Mouse (Mus musculus) urinary bladder, adult 18-20 months (tissue): ENCODE data around the gene Gm21985.

Experiments used
- DNase-seq, 2 experiments: peaks; one replicate each; pipeline ENCODE4 v3.0.0; 2022; ENCODE audit warnings: low spot score in 2 of 2, mixed read lengths in 2 of 2

The Gm21985 gene

DNA sequence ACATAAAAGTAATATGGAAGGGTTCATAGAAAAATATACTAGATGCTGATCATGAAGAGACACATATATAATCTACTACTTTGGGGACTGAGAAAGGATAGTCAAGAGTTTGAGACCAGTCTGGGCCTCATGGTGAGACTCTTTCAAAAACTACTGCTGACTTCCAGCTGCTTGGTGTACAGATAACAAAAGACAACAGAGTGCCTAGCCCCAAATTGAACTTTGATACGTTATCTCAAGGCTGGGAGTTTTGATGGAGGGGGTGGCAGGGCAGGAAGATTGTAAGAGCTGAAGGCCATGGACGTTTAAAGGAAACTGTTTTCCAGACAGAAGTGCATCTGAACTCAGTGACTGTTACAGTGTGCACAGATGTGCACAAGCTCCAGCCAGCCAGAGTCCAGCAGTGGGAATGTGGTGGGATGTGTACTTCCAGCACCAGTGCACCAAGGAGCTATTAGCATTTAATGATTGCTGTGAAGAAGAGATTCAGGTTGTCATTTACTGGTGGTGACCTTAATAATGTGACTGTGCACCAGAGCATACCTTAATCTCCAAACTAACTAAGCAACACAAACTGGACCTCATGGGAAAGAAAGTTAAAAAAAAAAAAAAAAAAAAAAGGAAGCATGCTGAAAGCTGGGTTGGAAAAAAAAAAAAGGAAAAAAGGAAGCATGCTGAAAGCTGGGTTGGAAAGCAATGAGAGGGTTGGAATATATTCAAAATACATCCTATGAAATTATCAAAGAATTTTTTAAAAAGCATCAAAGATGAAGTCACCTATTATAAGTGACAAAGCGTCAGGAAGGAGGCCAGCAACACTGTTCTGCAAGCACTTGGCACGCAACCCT lies 66.2 kb downstream of the Gm21985 start:
- no peak for DNase-seq

DNA sequence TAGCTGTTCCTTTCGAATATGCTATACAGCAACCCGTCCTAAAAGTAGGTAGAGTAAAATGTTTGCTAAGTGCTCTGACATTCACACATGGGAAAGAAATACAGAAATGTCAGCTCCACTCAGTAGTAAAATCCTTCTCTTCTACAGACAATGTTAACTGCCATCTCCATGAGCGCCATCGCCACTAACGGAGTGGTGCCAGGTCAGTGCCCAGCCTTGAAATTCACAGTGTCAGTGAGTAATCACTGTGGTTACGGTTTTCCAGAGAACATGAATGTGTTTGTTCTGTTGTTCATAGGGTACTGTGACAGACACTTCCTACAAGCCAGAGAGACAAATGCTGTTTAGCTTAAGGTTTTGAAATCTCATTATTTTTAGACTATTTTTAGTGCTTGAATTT lies 71.1 kb downstream of the Gm21985 start:
- DNase-seq = no peak

DNA sequence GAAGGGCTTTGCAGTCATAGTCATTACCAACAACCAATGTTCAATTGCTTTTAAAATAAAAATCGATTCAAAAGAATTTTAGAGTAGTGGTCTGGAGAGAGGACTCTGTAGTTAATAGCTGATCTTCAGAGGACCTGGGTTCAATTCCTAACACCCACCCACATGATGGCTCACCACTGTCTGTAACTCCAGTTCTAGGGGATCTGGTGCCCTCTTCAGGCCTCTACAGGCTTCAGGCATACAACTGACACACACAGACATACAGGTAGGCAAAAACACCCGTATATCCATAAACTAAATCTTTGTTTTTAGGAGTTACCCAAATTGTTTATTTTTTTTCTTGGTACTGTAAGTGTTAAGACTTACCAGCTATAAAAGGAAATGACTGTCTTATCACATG lies 73.6 kb downstream of the Gm21985 start:
- DNase-seq = no peak

DNA sequence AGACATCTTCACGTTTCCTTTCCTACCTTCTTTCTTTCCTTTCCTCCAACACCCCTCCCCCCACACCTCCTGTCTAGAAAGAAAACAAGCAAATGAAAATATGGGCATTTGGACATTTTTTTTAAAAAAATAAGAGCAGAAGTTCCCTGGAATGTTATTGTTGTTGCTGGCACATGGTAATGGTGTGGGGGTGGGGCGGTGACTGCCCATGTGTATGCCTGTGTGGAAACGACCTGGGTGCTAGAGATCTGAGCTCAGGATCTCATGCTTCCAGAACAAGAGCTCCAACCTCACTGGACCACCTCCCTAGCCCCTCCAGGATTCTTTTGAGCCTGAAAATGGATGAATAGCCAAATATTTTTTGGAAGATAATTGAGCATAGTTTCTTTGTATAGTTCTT lies 75.0 kb downstream of the Gm21985 start:
- no peak for DNase-seq

DNA sequence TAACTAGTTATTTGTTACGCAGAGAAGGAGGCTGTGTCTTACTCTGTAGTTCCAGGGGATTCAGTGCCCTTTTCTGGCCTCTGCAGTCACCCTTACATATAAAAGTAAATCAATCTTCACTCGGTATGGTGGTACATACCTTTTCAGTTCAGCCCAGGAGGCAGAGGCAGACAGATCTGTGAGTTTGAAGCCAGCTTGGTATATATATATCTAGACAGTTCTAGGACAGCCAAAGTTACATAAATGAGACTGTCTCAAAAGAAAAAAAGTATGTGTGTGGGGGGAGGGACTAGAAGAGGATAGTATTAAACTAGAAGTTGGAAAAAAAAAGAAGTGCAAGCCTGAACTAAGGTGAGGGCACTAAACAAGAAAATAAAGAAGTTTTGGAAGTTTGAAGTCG lies 82.1 kb downstream of the Gm21985 start:
- no peak for DNase-seq

DNA sequence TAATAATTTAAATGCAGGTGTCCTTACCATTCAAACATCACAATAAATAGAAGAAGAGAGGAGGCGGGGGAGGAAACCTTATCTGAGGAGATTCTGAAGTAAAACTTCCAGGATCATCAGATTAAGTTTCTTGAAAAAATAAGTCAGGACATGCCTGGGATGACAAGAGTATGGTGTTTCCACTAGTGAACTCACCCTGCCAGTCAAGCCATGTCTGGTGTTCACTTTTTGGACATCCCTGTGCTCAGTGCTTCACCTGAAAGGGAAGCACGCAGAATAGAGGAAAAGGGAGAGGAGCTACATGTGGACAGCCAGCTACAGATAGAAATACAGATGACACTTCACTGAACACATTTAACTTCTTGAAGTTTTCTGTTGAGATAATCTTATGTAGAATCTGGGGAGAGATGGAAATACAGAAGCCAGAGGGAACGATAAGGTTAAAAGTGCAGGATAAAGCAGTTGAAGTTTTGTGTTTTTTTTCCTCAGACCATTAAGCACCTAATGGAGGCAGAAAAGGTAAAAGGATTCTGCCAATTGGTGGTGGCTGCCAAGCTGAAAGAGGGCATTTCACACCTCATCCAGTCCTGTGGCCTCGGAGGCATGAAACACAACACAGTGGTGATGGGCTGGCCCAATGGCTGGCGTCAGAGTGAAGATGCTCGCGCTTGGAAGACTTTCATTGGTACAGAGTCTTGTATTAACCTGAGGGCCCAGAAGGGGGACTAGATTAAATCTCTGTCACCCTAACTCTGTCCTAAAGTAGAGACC lies 87.8 kb downstream of the Gm21985 start:
- DNase-seq = no peak

DNA sequence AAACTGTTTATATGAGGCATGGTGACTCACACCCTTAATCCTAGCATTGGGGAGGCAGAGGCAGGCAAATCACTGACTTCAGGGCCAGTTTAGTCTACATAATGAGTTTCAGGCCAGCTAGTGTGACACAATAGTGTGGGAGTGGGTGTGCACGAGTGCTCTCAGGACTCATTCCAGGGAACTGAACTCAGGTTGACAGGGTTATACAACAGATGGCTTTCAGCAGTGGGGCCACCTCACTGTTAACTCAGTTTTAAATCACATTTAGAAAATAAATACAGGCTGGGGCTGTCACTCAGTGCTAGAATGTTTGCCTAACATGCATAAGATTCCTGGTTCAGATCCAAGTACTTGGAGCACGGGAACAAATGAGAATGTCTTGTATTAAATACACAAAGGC lies 93.5 kb downstream of the Gm21985 start:
- no peak for DNase-seq

DNA sequence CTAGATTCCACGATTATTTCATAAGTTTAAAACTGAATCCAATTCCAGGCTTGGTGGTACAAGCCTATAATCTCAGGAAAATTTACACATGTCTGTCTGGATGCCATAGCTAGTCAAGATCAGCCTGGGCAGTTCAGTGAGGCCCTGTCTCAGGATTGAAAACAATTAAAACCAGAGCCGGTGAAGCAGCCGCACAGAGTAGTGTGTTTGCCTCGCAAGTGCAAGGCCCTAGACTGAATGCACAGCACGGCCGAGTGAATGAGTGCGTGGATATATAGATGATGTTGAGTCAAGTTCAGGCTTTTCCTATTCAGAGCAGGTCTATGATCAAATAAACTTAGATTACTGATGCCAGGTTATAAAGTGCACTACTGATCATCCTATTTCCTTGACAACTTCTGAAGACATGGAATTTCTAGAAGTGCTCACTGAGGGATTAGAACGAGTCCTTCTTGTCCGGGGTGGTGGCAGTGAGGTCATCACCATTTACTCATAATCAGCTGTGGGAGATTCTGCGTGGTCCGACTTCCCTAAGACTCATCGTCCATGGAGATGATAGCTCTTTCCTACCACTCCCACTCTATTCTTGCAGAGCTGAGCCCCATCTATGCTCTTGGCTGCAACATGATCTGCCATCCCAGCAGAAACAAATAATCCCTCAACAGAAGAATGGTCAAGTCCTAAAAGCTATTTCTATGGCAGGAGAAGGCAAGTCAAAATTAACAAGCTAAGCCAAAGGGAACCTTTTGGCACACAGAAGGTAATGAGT lies 94.1 kb downstream of the Gm21985 start:
- DNase-seq = no peak

DNA sequence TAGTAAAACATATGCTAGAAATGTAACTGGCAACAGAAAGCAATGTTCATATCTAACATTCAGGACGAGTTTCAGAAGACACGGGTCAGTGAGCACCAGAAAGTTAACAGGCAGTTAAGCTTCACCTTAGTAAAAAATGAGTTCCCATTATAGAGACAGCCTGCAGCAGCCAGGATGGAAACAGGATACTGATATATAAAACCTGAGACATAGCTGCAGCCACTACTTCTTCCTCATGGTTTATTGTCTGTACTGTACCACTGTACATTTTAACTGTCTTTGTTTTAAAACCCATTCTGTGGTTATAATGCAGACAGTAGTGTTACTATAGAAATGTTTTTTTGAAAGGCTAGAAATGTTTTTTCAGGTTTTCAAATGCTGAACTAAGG lies 94.7 kb downstream of the Gm21985 start:
- DNase-seq = no peak

DNA sequence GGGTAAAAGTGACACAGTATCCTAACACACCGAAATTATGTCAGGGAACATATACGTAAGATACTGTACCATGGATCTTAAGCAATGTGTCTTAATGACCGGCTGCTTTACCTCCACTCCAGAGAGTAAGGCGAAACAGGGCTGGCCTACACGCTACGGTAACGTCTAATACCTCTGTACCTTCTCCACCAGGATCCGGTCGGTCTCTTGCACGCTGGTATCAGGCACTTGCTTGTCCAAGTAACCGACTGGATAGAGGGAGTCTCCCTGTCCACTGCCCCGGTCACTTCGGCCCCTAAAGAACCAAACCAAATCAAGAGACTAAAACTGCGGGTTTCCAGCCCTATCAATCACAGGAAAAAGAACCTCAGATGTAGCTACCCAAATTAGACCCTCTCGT lies 101.1 kb downstream of the Gm21985 start:
- DNase-seq = no peak

DNA sequence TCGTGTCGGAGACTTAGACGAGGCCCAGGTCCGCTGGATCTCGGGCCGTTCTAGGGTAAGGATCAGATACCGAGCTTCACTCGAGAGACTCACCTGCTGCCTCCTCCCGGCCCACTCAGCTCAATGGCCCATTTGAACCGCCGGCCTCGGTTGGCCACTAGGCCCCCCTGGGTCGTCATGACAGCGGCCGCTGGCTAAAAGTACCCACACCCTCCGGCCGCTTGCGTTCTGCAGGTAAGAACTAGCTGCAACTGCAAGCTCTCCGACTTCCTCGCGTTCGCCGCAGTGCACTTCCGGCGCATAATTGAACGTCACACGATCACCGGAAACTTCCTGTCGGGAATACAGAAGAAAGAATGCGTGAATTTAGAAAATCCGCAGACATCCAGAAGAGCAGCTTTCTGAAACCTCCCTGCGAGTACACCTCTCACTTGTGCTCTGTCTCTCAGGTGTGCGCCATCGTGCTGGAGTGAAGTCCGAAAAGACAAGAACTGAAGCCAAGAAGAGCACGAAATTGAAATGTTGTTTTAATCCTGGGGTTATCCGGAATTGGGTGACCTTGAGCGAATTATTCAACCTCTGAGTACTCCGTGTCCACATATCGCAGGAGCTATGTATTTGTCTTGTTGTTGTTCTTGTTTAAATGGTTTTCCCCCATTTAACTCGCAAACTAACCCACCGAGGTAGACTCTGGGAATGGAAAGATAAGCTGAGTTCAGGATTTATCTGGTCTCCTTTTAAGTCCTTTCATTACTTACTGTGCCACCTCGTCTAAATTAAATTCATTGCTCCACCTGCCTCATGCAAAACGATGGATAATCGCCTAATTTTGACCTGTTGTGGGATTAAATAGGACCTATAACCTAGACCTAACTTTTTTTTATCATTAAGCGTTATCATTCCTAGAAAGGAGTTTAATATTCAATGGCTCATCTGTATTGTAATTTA lies 101.9 kb downstream of the Gm21985 start, which contains the start of gene Emc4:
Emc4 (minus strand) TSS at position 302 of the 948 bp plus-strand sequence.
- DNase-seq = peak; percentile 84 to 87

DNA sequence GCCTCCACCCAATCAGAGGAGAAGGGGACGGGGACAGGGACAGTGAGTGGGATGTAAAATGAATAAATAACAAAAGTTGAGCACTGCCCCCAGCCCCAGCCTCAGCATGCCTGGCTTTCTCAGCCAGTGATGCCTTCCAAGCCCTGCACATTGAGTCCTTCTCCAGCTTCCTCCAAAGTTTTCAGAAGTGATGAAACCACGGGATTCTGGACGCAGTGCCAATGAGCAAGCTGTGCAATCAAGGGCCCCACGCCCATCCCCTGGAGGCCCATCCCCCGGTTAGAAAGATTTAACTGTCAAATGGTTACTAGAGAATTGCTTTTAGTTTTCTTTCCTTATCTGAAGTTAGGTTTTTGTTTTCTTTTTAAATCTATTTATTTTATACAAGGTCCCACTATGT lies 103.8 kb downstream of the Gm21985 start:
- peak in 1 of 2 experiments; percentile 34 for DNase-seq

DNA sequence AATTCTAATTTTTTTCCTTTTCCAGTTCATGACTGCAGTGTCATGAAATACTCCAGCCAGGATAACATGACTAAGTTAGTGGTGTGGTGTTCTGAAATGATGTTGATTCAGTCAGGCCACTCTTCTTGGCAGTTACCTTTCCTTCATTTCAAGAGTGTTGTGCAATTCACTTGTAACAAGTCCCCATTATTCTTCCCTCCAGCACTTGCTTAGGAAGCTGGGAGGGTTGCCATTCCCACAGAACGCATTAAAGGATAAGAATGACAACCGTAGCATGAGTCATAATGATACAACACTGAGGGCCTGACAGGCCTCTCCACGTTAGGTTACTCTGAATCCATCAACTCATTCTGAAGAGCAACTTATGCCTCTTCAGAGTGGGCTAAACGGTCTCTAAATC lies 107.0 kb downstream of the Gm21985 start:
- no peak for DNase-seq

DNA sequence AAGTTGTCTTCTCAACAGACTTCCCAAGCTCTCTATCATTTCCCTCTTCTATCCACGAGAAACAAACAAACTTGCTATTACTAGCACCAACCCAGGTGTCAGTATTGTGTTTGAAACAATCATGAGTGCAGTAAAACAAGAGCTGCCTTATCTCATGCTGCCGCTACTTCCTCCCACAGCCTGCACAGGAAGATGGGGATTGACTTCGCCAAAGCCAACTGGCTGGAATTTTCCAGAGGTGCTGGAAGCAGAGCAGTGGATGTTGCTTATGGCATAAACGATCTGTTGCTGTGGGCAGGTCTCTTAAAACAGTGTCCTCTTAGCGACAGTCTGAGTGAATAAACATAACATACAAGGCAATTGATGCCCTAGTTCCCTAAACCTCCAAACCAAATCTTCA lies 108.5 kb downstream of the Gm21985 start:
- no peak for DNase-seq

DNA sequence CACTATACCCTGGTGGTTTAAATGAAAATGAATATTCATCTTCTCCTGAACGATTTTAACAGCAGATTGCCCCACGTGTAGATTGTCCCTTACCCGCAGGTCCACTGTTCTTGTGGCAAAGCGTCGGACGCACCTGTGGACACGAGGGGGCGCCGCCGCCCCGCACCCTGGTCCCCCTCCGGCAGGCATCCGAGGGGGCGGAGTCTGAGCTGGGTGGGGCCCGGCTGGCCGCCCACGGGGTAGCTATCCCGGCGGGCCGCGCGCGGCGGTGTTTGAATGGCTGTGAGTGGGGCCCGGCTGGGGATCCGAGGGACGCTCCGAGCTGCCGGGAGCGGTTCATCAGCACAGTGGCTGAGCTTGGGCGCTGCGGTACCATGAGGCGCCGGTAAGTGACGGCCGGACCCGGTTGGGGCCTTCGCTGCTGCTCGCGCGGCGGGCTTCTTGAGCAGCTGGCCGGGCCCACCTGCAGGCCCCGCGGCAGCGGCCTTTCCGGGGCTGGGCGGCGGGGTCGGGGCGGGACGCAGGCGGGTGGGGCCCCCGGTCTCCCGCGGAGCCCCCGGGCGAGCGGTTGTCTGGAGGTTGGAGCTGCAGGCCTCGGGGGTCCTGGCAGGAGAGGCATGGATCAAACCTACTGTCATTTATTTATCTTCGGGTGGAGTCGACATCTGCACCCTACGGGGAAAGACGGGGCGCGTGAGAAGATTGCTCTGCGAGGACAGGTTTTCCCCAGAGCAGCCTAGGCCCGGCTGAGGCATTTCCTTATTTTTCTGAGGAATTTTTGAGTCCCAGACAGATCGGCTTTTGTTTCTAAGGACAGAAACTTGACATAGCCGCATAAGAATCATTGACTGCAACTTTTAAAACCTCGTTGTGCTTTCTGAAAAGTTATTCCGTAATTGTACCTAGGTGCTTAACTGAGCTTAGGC lies 113.1 kb downstream of the Gm21985 start, which contains the start of gene Katnbl1:
Katnbl1 (plus strand) TSS at position 239 of the 926 bp plus-strand sequence.
- DNase-seq = peak; percentile 92

DNA sequence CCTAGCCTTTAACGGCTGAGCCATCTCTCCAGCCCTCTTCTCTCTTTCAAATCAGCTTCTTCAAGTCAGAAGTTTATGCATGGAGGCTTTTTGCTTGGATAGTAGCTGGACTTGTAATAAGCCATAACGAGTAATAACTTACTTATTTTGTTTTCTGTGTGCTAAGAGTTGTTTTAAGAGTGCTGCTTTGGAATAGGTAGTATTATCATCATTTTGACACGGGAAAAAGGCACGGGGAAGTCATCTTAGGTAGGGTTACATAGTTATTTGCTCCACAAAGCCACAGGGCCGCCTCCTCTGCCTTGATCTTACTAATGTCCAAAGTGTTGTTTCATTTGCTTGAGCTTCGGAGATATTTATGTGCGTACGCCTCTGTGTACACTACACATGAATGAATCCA lies 114.0 kb downstream of the Gm21985 start:
- DNase-seq = no peak

DNA sequence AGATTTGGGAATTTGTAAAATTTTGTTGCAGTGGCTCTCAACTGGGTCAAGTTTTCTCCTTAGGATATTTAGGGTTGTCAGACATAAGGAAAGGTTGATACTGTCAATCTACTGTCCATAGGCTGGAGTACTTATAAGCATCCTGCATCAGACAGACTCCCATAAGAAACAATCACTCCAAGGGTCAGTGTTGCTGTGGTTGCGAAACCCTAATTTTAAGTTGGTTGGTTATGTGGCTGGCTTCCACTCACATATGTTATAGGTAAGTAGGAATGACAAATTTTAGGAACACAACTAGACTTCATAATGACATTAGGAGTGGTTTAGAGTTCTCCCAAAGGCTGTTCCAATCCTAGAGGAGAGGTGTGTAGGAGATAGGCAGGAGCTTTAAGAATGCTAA lies 115.1 kb downstream of the Gm21985 start:
- no peak for DNase-seq

DNA sequence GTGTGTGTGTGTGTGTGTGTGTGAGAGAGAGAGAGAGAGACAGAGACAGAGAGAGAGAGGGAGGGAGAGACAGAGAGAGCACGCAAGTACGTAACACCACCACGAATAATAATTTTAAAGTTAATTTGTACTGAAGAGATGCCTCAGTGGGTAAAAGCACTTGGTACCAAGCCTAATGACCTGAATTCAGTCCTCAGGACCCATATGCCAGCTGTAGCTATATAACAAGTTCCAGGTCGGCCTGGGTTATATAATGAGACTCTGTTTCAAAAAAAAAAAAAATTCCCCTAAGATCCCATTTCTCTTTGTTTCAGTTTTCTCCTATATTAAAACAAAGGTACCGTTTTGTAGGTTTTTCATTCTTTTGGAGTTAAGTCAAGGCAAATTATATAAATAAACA lies 124.7 kb downstream of the Gm21985 start:
- DNase-seq = no peak

DNA sequence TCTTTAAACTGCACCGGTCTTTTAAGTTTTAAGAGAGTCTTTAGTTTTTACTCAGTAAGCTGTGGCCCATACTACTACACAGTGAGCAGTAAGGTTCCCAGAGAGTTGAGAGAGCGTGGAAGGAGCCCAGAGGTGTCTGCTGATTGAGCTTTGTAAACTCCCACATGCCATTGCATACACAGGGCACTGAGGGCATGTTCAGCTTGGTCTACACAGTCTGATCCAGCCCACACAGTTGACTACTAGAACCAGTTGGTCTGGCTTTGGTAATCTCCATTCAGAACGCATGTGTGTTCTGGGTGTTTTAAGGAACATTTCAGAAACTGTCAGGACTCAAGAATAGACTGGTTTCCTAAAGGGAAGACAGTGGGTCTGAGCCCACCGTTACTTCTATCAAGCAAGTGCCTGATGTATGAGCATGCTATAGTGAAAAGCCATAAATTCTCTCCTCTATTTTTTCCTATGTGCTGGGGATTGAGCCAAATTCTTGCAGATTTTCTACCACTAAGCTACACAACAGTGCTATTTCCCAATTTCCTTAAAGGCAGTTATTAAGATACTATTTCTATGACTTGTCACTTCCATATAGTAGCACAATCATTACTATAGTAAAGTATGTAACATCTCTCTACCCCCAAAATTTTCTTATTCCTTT lies 125.4 kb downstream of the Gm21985 start:
- DNase-seq = peak in 1 of 2 experiments; percentile 11
